Mouse (Mus musculus) hindbrain, embryonic 10.5 days (tissue): ENCODE results near the gene Lin52. TPM values are rescaled to one million over a fixed set of nuclear protein-coding genes. Genes with fewer than 3 reads are reported as not detected.
A peak's percentile ranks its signal among the peaks of the same experiment; 100 is the strongest.
"Not testable (repeated sequence)": the region's sequence is repeated elsewhere in the genome, so short reads cannot be mapped to it uniquely, and the experiment has no call there.

ENCODE experiments used
- DNase-seq: peaks from one replicate; pipeline ENCODE4 v3.0.0-alpha.2; 2017; ENCODE audit warnings: low spot score
- H3K27ac ChIP-seq: fragments of 300-500 bp; sonication (generic); 2 replicates; pipeline ENCODE4 v1.5.1; 2016; ENCODE audit warnings: mild to moderate bottlenecking, moderate library complexity
- H3K27me3 ChIP-seq: fragments of 300-500 bp; sonication (generic); 2 replicates; pipeline ENCODE4 v1.6.1; 2016; ENCODE audit warnings: mild to moderate bottlenecking; ENCODE audit not compliant: poor library complexity, insufficient read depth, severe bottlenecking
- H3K36me3 ChIP-seq: fragments of 300-500 bp; sonication (generic); 2 replicates; pipeline ENCODE4 v1.6.1; 2016; ENCODE audit warnings: mild to moderate bottlenecking, moderate library complexity
- H3K4me1 ChIP-seq: fragments of 300-500 bp; sonication (generic); replicated peaks from 2 replicates; pipeline ENCODE4 v1.6.1; 2016; ENCODE audit warnings: mild to moderate bottlenecking
- H3K4me3 ChIP-seq: fragments of 300-500 bp; sonication (generic); 2 replicates; pipeline ENCODE4 v1.5.1; 2016; ENCODE audit warnings: mild to moderate bottlenecking, moderate library complexity
- H3K9me3 ChIP-seq: fragments of 300-500 bp; sonication (generic); 2 replicates; pipeline ENCODE4 v1.6.1; 2016; ENCODE audit warnings: mild to moderate bottlenecking, moderate library complexity
- WGBS: fragments of 180-500 bp; shearing (Covaris S2); methylation state at CpG from one replicate; pipeline ENCODE4 v1.1.7; 2016; 5-methylcytosine and 5-hydroxymethylcytosine counted together
- polyA plus RNA-seq: library from polyadenylated mRNA; unstranded; fragments of >200 nt; fragmentation: Nextera tagmentation; extraction: Ambion mirVana; gene quantifications from 2 replicates; pipeline ENCODE4 v1.2.1, GENCODE M21; 2016

The Lin52 gene
- polyA plus RNA-seq, 1 experiment from 2014 or later = 30.8 TPM

DNA sequence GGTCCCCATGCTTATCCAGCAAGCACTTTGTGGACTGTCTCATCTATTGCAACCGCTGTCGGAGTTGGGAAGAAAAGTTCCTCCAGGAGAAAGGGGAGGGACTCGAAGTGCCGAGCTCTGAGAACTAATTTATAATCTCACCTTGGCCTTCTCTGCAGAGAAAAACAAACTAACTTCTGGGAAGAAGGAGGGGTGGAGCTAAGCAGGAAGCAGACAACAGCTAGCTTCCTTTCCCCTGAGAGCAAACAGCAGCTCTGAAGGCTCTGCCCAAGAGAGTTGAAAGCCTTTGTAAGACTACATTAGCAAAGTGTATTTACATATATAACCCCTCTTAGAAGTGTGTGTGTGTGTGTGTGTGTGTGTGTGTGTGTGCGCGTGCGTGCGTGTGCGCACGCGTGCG lies 74.2 kb downstream of the Lin52 start:
- no peaks in the 10 kb centered on the region for H3K9me3 ChIP-seq
- peaks cover 13% of the 10 kb centered on the region for H3K4me1 ChIP-seq
- DNase-seq = no peak
- H3K27ac ChIP-seq = no peak overlapping the region
- no peak overlapping the region for H3K4me3 ChIP-seq
- peaks cover 6% of the 10 kb centered on the region; the same call in 1 of the 2 replicates for H3K36me3 ChIP-seq
- peaks cover 35% of the 10 kb centered on the region for H3K27me3 ChIP-seq
- 96% methylated on average over 12 of the region's 12 CpGs for WGBS

DNA sequence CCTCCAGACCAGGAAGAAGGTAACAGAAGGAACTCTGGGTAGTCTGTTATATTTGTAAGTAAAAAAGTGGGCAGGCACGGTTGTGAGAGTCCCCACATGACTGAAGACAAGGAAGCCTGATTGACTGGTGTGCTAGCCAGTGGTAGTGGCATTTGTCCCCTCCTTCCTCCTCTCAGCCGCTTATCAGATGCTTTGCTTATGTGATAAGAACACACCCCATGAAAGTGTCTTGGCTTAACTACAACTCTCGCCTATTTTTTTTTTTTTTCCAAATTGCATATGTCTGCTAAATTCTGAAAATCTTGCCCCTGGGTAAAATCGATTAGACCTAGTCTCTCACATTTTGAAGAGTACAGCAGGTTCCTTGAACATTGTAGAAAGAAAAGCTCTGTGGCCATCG lies 79.2 kb downstream of the Lin52 start:
- H3K9me3 ChIP-seq = no peaks in the 10 kb centered on the region
- H3K36me3 ChIP-seq = peaks cover 12% of the 10 kb centered on the region
- no peak overlapping the region for H3K27ac ChIP-seq
- peaks cover 33% of the 10 kb centered on the region for H3K4me1 ChIP-seq
- no peak for DNase-seq
- 88% methylated on average over 5 of the region's 5 CpGs for WGBS
- no peak overlapping the region for H3K4me3 ChIP-seq
- peaks cover 65% of the 10 kb centered on the region for H3K27me3 ChIP-seq

DNA sequence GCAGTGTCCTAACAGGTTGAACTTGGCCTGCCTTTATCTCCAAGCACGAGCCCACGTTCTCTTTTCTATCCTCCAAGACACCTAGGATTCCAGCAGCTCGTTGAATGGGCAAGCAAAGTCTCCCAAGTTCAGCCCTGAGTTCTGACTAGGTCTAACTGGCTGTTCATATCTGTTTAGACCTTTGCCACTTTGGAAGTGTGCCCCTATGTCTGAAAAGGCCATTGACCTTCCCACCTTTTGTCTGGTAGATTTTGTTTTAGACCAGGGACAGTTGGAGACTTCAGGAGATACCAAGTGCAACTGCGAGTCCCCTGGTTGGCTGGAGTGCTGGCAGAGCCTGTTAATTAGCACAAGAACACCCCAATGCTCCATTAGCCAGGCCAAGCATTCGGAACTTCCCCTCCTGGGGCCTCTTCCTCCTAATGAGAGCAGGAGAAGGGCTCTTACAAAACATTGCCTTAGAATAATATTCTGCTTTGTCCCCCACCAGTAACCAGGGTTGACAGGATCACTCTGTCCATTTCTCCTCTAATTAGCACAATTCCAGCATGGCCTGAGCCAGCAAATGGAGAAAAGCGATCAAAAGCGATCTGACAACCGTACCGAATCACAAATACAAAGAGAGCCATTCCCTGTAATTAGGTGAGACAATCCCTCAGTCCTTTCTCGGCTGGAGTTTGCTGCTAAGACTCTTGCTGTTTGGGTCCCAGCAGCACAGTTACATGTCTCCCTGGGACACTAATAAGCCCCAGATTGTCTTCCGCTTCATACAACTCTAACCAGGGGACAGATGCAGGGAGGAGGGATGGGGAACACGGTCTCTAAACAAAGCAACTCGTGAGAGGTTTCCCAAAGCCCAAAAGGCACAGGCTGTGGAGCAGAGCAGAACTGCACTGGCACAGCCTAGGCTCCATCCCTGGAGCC lies 80.9 kb downstream of the Lin52 start:
- Histone ChIP-seq H3K27me3 (peaks cover 73% of the 10 kb centered on the region), H3K4me1 (peaks cover 33% of the 10 kb centered on the region), H3K9me3 (no peaks in the 10 kb centered on the region), H3K4me3 (0 out of 2 replicates have a peak overlapping the region, but pooled peaks have one; percentile 2), H3K36me3 (peaks cover 12% of the 10 kb centered on the region), H3K27ac (peak overlapping the region; percentile 76)
- DNase-seq = peak; percentile 34
- WGBS = 35% methylated on average over 13 of the region's 13 CpGs

DNA sequence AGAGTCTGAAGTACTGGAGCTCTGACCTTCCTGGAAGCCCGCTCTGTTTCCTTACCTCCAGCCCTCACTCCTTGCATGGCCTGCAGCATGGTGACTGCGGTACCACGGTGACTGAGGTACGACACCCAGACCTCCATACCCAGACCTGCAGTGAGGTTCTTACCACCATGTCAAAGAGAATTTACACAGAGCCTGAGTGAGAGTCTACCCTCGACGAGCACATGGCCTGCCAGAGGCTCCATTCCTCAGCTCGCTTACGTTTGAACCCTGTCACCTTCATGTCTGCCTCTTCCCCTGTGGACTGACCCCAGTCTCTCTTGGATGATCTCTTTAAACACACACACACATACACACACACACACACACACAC lies 81.6 kb downstream of the Lin52 start:
- Histone ChIP-seq H3K4me1 (peaks cover 33% of the 10 kb centered on the region), H3K36me3 (peaks cover 12% of the 10 kb centered on the region), H3K9me3 (no peaks in the 10 kb centered on the region), H3K27me3 (peaks cover 66% of the 10 kb centered on the region), H3K4me3 (0 out of 2 replicates have a peak overlapping the region, but pooled peaks have one; percentile 2), H3K27ac (peak overlapping the region; percentile 76)
- DNase-seq = no peak
- WGBS = 63% methylated on average over 8 of the region's 8 CpGs

DNA sequence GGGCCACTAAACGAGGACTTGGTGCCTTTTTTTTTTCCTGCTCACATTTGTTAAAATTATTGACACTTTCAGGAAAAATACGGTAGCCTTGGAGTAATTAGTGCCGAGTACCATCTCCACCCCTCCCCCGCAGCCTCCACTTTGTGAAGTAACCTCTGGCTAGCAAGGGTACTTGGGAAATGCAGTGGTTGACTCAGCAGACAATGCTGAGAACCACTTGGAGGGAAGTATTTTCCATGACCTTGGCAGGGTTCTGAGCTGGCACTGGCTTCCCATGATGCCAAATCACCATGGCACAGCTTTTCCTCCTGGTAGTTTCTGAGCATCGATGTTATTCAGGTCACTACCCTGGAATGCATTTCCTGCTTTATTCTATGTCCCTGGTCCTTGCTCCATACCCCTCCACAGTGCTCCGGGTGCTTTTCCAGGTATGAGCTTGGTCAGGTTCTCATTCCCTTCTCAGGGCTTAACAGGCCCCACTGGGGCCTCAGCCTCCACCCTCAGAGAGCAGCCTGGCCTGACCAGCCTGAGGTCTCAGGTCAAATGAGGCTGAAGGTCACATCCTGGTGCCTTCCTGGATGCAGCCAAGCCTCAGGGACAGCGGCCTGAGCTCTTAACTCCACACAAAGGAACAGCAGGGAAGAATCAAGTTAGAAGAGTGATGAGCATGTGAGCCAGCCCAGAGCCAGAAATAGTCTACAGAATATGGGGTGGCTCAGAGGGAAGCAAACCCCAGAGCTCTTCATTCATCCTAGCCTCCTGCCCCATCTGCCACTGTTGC lies 82.7 kb downstream of the Lin52 start:
- Histone ChIP-seq H3K4me1 (peaks cover 33% of the 10 kb centered on the region), H3K4me3 (no peak overlapping the region), H3K36me3 (peaks cover 12% of the 10 kb centered on the region), H3K9me3 (no peaks in the 10 kb centered on the region), H3K27ac (no peak overlapping the region), H3K27me3 (peaks cover 62% of the 10 kb centered on the region)
- no peak for DNase-seq
- 67% methylated on average over 7 of the region's 7 CpGs for WGBS

DNA sequence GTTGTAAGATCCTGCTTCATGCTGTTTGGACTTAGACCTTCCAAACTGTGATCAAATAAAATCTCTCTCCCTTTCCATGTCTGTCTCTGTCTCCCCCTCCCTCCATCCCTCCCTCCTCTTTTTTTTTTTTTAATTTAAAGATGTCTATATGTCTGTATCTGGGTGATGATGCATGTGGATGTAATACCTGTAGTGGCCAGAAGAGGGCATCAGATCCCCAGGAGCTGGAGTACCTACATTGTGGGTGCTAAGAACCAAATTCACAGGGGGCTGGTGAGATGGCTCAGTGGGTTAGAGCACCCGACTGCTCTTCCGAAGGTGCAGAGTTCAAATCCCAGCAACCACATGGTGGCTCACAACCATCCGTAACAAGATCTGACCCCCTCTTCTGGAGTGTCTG lies 88.3 kb downstream of the Lin52 start:
- not testable (repeated sequence) for H3K4me3 ChIP-seq, H3K4me1 ChIP-seq, H3K36me3 ChIP-seq, H3K9me3 ChIP-seq, H3K27ac ChIP-seq, DNase-seq
- peaks cover 42% of the 10 kb centered on the region for H3K27me3 ChIP-seq
- 88% methylated on average over 3 of the region's 3 CpGs for WGBS

DNA sequence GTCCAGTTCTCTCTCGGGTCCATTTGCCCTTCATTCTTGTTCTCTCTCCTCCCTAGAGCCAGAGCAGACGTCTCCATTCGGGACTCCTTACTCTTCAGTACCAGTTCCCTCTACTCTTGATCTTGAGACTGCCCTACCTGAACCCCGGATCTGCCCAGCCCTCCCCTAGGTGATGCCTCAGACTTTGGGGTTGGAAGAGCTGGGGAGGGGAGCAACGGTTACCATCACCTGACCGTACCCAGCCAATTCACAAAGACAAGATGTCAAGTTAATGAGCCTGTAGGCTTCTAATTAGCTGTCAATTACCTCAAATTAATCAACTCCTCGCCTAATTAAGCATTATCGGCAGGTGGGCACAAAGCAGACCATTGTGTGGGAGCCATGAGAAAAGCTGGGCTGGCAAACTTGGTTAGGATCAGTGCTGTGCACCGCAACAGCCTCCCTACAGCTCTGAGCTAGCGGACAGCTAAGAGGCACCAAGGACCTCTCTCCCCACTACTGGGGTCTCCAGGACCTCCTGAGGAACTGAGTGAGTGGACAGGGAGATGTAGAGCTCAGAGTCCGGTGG lies 90.3 kb downstream of the Lin52 start:
- 82% methylated on average over 11 of the region's 11 CpGs for WGBS
- Histone ChIP-seq H3K4me1 (peaks cover 4% of the 10 kb centered on the region), H3K9me3 (no peaks in the 10 kb centered on the region), H3K27me3 (peaks cover 27% of the 10 kb centered on the region), H3K4me3 (no peak overlapping the region), H3K36me3 (no peaks in the 10 kb centered on the region), H3K27ac (no peak overlapping the region)
- no peak for DNase-seq

DNA sequence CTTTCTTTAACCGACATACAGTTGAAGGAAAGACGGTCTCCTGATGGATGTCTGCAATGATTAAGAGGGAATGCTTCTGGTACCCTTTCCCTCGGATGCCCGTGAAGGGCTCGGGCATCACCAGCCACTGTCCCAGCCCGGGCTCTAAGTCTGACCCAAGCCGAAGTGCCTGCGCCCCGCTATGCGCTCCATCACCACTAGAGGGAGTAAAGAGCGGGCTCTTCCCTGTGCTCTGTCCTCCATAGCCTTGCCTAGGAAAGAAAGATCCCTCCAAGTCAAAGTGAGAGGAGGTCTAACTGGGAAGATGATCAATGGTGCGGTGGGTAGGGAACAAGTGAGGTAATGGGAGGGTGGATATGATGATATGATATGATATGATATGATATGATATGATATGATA lies 94.8 kb downstream of the Lin52 start:
- 8% methylated on average over 12 of the region's 12 CpGs for WGBS
- H3K36me3 ChIP-seq = no peaks in the 10 kb centered on the region
- peak; percentile 78 for DNase-seq
- peaks cover 28% of the 10 kb centered on the region for H3K27me3 ChIP-seq
- H3K4me1 ChIP-seq = peaks cover 10% of the 10 kb centered on the region
- H3K27ac ChIP-seq = no peak overlapping the region
- H3K4me3 ChIP-seq = no peak overlapping the region
- H3K9me3 ChIP-seq = no peaks in the 10 kb centered on the region

DNA sequence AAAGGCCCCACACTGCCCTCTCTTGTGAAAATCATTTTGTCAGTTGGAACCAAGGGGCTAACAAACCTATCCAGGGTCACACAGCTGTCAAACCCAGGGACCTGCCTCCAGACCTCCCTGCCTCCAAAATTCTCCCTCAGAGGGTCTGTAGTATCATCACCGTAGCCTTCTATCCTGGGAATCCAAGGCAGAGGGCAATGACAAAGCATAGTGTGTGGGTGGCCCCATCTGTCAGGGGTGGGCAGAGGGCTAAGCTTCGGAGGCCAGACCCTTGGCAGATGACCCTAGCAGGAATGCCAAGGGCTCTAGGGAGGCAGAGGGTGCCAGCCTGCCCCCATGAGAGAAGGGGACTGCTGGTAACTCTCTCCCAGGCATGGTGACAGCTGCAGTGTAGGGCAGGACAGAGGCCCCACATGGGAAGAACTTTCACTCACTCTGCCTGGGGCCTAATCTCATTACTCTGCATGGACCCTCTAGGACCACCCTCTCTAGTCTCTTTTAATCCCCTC lies 95.4 kb downstream of the Lin52 start:
- peaks cover 28% of the 10 kb centered on the region for H3K27me3 ChIP-seq
- no peaks in the 10 kb centered on the region for H3K36me3 ChIP-seq
- WGBS = 74% methylated on average over 2 of the region's 2 CpGs
- no peak for DNase-seq
- peaks cover 10% of the 10 kb centered on the region for H3K4me1 ChIP-seq
- no peak overlapping the region for H3K27ac ChIP-seq
- no peak overlapping the region for H3K4me3 ChIP-seq
- no peaks in the 10 kb centered on the region for H3K9me3 ChIP-seq

DNA sequence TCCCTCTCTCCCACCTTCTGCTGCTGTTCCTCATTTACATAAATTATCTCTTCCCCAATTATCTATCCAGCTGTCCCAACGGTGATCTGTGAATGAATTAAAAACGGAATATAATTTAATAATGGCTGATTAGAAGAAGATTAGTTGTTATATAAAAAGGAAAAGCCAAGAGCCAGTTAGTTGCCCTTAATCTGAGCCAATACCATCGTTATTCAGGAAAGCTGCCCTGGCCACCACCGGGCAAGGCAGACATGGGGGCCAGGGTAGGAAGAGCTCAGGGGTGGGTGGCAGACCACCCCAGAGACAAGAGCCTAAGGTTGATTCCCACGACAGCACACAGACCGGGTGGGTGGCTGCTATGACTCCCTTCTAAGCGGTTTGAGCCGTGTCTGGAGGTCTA lies 97.0 kb downstream of the Lin52 start:
- no peaks in the 10 kb centered on the region for H3K9me3 ChIP-seq
- 67% methylated on average over 8 of the region's 8 CpGs for WGBS
- no peak overlapping the region for H3K4me3 ChIP-seq
- H3K4me1 ChIP-seq = peaks cover 10% of the 10 kb centered on the region
- H3K27ac ChIP-seq = no peak overlapping the region
- no peak for DNase-seq
- H3K27me3 ChIP-seq = peaks cover 25% of the 10 kb centered on the region
- H3K36me3 ChIP-seq = no peaks in the 10 kb centered on the region

DNA sequence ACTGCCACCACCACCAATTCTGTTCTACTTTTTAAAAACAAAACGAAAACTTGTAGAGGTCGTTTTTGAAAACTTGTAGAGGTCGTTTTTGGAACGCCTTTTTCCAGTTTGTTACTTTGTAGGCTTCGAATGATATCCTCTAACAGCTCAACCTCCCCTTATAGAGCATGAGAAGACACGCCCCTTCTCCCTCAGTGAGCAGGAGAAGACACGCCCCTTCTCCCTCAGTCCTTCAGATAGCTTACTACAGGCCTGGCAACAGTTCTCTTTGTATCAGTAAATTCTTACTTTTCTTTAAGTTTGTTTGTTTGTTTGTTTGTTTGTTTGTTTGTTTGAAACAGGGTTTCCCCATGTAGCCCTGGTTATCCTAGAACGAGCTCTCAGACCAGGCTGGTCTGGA lies 104.0 kb downstream of the Lin52 start:
- WGBS = 63% methylated on average over 8 of the region's 8 CpGs
- Histone ChIP-seq H3K4me1 (no peaks in the 10 kb centered on the region), H3K36me3 (no peaks in the 10 kb centered on the region), H3K4me3 (no peak overlapping the region), H3K27me3 (peaks cover 8% of the 10 kb centered on the region), H3K27ac (no peak overlapping the region), H3K9me3 (0 out of 2 replicates have a peak, but pooled peaks cover 4% of the 10 kb centered on the region)
- no peak for DNase-seq

DNA sequence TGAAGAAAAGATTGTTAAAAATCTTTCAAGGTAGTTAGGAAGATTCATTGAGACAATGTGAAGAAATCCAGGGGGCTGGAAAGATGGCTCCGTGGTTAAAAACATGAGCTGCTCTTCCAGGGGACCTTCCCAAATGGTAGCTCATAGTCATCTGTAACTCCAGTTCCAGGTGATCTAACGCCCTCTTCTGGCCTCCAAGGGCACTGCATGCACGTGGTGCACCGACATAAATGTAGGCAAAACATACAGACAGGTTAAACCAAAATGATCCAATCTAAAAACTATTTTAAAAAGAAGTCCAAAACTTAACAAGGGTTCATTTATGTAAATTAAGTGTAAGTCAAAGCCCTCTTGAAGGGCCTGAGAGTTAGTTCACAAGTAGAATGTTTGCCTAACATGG lies 111.3 kb downstream of the Lin52 start:
- Histone ChIP-seq H3K9me3 (0 out of 2 replicates have a peak, but pooled peaks cover 5% of the 10 kb centered on the region), H3K27me3 (peaks cover 44% of the 10 kb centered on the region), H3K4me3 (no peak overlapping the region), H3K4me1 (no peaks in the 10 kb centered on the region), H3K36me3 (no peaks in the 10 kb centered on the region), H3K27ac (no peak overlapping the region)
- 46% methylated on average over 4 of the region's 4 CpGs for WGBS
- no peak for DNase-seq
